Mouse (Mus musculus): ENCODE measurements around the gene Zfand3.

Zfand3 gene

DNA sequence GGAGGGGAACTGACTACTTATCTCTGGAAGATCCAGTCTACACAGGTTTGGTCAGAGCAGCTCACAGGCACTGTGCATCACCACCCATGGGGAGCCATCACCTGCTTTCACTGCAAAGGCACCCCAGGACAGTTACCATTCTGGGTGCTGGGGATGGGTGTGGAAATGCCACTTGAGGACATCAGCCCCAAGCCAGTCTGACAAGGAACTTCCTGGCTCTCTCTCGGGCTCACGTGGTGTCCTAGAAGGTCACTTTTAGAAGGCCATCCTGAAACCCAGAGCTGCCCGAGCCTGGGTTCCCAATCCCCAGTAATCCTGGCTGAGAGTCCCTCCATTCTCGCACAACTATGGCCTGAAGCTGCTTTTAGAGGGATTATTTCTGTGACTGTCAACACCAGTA is 211.2 kb downstream of the Zfand3 start:
- in situ Hi-C loops (cut with MboI; ENCODE audit: low sequenced_read_pairs): no loop called here

DNA sequence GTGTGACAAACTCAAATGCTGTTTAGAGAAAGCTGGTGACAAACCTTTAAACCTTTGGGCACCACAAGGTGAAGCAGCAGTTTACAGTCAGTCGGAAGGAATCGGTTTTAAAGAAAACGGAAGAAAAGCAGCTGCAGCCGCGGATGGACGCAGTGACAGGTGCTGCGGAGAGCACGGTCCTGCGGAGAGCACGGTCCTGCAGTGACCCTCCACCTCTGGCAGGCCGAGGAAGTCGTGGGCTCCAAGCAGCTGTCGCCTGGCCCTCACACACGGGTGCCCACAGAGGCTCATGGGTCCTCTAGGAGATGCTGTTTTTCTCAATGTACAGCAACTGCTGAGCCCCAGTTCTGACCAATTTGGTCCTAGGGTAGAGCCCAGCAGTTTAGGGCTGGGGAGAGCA is 217.1 kb downstream of the Zfand3 start:
- in situ Hi-C loops (cut with MboI; ENCODE audit: low sequenced_read_pairs): no loop called here

DNA sequence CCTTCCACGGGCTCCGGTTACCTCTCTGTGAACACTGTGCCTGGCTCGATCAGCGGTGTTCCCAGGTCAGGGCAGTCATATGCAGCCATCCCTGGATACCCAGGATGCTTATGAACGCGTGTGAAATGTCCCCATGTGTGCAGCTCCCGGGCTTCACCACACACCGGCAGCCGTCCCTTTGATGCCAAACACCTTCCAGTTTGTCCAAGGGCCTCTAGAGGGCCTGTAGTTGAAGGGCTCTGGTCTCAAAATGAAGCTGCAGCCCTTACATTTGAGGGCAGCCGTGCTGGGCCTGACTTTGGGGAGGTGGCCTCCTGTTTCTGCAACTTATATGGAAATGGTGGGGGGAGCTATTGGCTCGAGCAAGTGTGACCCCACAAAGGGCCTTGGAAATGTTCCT is 217.8 kb downstream of the Zfand3 start:
- in situ Hi-C loops (cut with MboI; ENCODE audit: low sequenced_read_pairs): no loop called here

DNA sequence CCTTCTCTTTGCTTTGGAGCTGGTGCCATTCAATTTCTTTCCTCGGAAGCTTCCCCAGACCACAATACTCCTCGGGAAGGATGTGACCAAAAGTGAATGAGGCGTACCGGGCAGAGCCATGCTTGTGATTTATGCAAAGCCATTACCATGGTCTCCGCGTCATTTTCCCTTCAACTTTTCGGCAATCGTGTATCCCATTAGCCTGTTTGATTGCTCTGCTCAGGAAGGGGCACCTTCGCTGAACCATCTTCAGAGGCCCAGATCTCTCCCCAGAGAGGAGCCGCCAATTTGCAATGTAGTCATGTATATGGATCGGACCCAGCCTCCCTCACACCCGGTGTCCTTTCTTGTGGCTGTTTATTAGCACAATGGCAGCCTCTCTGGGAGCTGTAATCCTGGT is 218.3 kb downstream of the Zfand3 start:
- in situ Hi-C loops (cut with MboI; ENCODE audit: low sequenced_read_pairs): no loop called here

DNA sequence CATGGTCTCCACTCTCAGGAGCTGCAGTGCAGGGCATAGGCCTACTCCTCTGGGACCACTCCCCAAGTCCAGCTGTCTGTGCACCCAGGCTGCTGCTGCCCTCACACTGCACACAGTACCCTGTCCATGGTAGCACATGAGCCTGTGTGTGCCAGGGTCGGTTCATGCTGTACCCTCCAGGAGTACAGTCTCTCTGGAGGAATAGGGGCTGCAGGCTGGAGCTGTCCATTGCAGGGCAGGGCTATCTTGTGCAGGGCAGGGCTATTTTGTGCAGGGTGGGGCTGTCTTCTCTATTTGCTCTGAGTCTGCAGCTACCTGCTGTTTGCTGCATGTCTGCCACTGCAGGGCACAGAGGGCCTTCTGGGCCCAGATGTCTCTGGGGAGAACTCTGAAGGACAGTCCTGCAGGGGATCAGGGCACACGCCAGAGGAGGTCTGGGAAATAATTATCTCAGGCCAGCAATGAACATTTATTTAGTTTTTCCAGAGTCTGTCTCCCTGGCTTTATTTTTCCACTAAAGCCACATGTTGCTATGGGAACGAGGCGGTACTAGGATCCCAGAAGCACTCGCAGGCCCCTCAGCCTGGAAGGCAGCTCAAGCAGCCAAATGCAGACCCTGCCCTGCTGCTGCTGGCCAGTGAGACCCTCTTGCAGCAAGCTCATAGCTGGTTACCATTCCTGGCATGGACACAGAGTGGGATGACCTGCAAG is 220.7 kb downstream of the Zfand3 start:
- in situ Hi-C loops (cut with MboI; ENCODE audit: low sequenced_read_pairs): no loop called here

DNA sequence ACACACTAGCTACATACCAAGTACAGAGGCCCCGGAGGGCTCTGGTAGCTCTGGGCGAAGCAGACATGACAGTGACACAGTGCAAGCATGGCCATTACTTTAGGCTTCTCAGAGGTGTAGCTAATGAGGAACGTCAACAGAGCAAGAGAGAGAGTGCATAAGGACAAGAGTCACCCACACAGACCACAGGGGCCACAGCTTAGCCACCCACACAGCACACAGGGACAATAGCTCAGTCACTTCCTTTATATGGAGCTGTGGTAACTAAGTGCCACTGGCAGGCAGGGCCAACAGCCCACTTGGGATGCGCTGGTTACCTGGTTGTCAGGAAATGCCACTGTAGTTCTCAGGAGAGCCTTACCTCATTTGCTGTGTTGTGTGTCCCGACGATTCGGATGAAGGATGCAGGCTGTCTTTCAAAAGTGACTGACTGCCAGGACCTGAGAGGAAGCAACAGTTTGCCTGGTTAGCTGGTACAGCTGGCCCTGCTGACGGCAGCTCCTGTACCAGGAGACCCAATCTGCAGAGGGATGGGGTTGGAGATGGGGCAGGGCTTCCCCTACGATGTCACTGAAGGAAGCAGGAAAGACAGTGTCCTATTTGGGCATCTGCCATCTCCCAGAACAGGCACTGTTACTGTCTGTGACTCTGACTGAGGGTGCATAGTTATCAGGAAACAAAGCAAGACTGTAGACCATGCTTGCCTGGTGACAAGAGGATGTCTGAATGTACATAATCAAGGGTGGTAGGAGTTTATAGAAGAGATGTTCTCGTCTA is 224.1 kb downstream of the Zfand3 start:
- in situ Hi-C loops (cut with MboI; ENCODE audit: low sequenced_read_pairs): no loop called here

DNA sequence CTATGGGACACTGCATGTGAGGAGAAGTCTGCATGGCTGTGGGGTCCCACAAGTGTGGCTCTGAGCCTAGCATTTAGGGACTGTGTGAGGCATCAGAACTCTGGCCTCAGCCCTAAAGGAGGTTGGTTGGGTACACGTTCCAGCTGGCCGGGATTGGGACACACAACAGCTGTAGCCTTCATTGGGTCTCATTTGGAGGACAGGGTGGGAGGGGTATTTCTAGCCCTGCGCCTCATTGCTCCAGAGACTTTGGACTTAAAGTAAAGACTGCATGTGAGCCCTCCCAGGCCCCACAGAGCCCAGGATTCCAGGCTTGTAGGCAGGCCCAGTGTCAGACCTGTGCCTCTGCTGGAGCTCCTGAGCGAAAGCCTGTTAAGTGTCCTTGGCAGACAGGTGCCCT is 225.9 kb downstream of the Zfand3 start:
- in situ Hi-C loops (cut with MboI; ENCODE audit: low sequenced_read_pairs): no loop called here

DNA sequence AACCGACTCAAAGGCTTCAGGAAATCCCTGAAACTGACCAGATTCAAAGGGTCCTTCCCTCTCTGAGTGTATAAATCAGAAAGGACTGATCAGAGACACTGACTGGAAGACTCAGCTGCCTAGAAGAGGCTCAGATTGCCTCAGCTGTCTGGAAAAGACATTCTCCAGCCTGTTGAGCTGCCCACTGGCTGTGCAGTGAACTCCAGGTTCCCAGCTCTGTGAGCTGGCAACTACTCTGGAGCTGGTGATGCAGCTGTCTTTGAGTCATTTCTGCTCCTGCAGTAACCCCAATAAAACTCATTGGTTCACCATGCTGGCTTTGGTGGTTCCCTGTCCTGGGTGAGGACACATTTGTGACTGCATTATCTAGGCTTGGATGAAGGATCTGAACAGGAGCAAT is 226.9 kb downstream of the Zfand3 start:
- in situ Hi-C loops (cut with MboI; ENCODE audit: low sequenced_read_pairs): no loop called here

DNA sequence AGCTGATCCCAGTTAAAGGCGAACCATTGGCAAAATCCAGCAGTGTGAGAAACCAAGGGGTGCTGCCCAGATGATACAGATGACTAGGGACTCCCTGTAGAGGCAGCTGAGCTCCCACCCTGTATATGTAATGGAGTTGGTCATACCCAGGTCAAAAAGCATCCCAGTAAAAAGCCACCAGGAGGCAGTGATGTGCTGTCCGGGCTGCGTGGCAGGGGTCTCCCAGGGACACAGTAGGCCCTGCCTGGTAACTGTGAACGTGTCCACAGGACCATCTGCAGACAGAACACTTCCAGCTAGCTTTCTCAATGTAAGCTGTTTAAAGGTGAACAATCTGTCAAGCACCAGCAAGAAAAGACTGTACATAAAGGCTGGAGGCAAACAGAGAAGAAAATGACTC is 228.2 kb downstream of the Zfand3 start:
- in situ Hi-C loops (cut with MboI; ENCODE audit: low sequenced_read_pairs): no loop called here

DNA sequence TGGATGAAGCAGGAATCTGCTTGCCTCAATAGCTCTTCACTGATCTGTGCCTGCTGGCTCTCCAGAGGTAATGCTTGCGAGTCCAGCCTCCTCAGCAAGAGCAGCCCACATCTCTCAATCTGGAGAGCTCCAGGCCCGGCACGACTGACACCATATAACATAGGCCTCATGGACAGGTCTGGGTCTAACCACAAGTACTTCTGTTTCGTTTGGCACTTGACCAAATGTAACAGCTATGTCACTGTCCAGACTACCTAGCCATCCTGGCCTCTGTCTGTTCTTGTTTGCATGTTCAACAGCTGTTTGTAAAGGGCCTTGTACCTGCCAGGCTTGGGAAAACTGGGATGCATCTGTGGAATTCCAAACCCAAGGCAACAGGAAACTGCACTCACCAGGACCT is 230.8 kb downstream of the Zfand3 start:
- in situ Hi-C loops (cut with MboI; ENCODE audit: low sequenced_read_pairs): no loop called here

DNA sequence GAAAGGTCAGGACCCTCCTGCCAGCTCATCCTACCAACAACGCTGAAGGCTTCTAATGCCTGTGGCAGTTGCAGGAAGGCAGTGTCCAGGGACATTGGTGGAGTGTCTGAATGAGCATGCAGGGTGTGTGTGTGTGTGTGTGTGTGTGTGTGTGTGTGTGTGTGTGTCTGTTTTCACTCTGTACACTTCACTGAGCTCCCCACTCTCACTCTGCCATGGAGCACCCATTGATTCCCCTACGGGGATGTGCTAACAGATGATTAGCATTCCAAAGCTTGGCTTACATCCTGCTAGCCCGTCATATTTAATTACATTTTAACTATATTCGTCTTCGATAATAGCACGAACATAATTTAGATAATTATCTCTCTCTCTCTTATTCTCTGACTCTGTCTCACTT is 232.1 kb downstream of the Zfand3 start:
- in situ Hi-C loops (cut with MboI; ENCODE audit: low sequenced_read_pairs): no loop called here

DNA sequence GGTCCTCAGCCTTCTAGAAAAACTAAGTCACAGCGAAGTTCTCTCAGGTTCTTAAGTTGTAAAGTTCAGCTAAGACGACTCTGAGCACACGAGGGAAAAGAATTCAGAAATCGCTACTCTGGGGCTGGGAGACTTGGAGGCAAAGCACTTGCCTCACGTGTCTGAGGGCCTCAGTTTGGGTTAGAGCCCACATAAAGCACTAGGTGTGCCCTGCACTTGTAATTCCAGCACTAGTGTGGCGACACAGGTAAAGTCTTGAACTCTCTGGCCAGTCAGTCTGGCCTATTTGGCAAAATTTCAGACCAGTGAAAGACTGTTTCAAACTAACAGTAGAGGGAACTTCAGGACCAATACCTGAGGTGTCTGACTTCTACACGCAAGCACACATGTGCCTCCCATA is 233.1 kb downstream of the Zfand3 start:
- in situ Hi-C loops (cut with MboI; ENCODE audit: low sequenced_read_pairs): no loop called here

DNA sequence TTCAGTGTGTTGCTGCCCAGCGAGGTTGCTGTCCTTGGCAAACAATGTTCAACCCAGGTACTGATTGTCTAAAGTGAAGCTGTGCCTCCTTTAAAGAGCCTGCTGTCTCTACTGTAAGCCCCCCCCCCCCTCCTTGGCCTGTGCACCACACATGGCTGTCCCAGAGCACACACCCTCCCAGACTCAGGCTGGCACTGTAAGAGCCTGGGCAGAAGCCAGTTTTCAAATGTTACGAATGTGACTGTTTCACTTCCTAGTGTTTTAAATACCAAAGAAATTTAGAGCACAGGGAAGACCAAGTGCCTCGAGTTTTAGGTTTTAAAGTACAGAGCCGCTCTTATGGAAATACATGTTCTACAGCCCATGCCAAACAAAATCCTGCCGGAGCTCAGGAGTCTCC is 234.9 kb downstream of the Zfand3 start:
- in situ Hi-C loops (cut with MboI; ENCODE audit: low sequenced_read_pairs): no loop called here

DNA sequence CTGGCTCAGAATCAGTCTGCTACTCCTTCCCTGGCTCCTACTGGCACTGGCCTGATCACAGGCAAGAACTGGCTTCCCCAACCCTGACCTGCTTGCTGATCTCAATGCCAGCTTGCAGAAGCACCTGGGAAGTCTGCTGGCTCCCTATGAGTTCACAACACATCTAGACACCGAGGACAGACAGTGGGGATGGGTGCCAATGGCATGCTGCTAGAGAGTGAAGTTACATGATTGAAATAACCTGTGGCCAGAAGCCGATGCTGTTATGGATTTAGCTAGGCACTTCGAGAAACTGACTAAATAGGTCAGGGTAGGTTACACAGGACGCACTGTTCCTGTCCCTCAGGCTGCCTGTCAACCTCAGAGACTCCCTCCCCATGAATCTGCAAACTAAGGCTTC is 236.1 kb downstream of the Zfand3 start:
- in situ Hi-C loops (cut with MboI; ENCODE audit: low sequenced_read_pairs): no loop called here

DNA sequence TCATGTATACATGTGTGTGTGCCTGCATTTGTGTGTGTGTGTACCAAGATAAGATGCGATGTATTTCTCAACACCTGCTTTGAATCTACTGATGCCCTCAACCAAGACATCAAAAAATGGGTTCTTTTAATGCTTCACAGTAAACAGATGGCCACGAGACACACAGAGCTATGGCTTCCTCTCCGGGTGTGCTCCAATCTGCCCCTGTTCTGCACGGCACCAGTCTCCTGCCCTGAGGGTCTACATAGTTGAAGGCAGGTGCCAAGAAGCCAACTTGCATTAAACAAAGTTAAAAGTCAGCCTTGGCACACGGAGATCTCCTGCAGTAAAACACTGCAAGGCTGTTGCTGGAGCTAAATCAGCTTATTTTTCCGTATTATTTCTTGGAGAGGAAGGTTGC is 236.5 kb downstream of the Zfand3 start:
- in situ Hi-C loops (cut with MboI; ENCODE audit: low sequenced_read_pairs): no loop called here

DNA sequence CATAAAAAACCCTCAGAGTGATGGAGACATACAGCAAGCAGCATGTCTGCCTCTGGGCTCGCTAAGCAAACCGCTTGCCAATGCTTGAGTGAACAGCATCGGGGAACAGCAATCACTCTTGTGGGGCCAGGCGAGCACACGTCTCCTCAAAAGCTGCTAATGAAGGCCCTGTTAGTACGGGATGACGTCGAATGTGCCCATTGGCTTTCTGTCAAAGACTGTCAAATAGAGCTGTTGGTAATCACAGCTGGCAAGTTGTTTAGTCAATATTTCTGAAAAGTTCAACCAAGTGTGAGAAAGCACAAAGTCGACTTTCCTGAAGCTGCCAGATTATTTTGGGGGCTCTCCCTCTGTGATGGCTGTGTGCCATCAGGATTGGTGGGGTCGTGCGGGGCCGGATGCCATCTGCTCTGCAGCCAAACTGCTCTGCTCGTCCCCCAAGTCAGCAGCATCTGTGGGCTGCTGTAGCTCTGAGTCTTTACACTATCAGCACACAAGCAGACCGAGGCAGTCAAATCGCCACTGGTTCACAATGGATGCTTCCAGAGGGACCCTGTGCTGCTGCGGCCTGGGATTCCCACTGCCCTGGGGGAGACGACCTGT is 237.3 kb downstream of the Zfand3 start:
- in situ Hi-C loops (cut with MboI; ENCODE audit: low sequenced_read_pairs): no loop called here

DNA sequence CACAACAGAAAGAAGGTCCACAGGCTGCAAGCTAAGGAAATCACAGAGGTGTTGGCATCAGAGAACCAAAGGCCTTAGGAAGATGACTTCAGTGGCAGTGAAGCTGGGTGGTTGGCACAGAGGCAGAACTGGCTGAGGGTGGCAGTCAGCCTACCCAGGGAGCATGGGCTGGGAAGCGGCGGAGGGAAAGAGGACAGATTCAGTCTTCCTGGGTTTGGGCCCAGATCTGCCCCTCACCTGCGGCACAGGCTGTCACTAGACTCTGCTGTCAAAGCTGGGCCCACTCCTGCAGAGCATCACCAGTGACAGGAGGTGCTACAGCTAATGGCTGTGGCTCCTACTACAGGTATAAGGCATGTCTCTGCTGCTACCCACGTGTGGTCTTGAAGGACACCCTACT is 238.1 kb downstream of the Zfand3 start:
- in situ Hi-C loops (cut with MboI; ENCODE audit: low sequenced_read_pairs): no loop called here

DNA sequence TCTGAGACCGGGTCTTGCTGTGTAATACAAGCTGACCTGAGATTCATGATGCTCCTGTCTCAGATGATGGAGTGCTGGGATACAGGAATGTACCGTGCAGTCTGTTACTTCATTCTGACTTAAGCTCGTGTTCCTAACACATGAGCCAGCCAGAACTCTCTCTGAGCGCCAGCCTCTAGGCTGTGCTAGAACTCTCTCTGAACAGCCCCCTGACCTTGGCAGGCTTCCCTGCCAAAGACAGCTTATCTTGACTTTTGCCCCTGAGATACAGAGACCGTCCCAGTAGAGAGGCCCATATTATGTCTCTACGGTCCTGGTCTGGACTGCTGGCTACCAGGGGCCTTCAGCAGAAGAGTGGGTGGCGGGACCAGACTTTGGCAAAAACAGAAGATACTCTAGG is 239.0 kb downstream of the Zfand3 start:
- in situ Hi-C loops (cut with MboI; ENCODE audit: low sequenced_read_pairs): no loop called here

DNA sequence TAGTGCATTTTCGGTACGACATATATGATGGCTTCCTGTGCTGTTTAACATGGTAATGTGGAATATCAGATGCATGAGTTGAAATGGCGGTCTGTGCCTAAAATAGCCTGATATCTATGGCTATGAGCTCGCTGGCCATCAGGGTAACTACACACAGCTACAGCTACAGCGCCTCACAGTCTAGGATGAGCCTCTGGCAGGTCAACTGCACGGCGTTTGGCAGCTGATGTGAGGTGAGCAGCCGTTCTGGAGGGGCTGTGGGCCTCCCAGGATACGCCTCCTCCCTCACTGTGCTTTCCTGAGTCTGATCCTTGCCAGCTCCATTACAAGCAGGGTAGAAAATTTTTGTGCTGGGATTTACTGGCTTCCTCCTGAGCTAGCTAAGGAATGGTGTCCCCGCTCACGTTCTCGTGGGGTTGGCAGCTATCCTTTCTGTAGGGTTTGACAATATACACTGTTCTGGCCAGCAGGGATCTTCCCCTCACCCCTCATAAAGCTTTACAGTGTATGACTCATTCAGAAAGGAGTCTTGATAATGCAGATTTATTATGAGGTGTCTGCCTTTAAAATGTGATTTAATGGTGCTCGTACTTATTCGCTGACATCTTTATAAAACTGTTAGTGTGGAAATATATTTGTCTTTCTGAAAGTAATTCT is 240.2 kb downstream of the Zfand3 start:
- in situ Hi-C loops (cut with MboI; ENCODE audit: low sequenced_read_pairs): no loop called here

DNA sequence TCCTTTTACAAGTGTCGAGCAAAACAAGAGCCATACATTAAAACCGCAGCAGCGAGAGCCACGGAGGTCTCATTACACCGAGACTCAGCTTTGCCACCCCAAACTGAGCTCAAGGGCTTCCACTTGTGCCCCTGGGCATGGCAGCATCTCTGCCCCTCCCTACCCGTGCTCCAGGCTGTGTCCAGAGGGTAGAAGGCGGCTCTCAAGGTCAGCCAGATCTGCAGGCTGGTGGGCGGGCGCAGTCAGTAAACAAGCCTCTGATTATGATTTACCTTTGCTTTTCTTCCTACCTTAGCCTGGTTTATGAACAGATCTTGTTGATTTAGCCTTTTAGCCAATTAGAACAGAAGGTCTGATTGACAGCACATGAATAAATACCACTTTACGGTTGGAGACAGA is 240.8 kb downstream of the Zfand3 start:
- in situ Hi-C loops (cut with MboI; ENCODE audit: low sequenced_read_pairs): no loop called here

DNA sequence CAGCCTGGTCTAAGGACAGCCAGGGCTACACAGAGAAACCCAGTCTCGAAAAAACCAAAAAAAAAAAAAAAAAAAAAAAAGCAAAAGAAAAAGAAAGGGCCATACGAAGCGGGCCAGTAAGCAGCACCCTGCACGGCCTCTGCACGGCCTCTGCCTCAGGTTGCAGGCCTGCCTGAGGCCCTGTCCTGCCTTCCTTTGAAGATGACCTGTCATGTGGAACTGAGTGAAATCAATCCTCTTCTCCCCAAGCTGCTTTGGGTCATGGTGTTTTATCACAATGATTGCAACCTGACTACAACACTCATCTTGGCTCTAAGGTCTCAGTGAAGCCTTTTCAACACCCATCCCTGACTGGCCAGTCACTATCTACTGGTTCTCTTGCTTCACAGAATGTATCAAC is 248.5 kb downstream of the Zfand3 start:
- in situ Hi-C loops (cut with MboI; ENCODE audit: low sequenced_read_pairs): no loop called here

DNA sequence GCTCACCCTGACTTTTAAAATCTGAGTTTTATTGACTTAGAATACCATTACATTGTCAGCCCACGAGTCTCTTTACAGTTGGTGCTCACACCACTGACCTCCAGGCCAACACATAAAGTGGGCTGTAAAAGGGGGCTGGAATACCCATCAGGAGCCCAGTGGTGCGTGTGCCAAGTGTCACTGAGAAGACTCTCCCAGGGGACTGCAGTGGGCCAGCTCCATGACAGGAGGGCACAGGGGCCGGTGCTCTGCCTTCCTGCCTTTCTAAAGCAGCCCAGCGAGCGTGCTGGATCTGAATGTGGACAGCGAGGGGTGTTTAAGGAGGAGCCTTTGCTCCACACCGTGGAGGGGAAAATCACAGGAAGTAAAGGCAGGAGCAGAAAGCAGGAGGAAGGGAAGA is 249.4 kb downstream of the Zfand3 start:
- in situ Hi-C loops (cut with MboI; ENCODE audit: low sequenced_read_pairs): no loop called here

Measured in CH12F3 (cell line).